Mouse (Mus musculus) thymus, postnatal 0 days (tissue): ENCODE results near the gene Kcnk5. TPM values are rescaled to one million over a fixed set of nuclear protein-coding genes. Genes with fewer than 3 reads are reported as not detected.

ENCODE experiments used
- DNase-seq: peaks from one replicate; pipeline ENCODE4 v3.0.0-alpha.2; 2015; ENCODE audit warnings: low spot score
- polyA plus RNA-seq: library from polyadenylated mRNA; unstranded; fragments of >200 nt; fragmentation: Nextera tagmentation; extraction: Ambion mirVana; gene quantifications from 2 replicates; pipeline ENCODE4 v1.2.1, GENCODE M21; 2015

Kcnk5 gene
- polyA plus RNA-seq = 7.1 and 8.2 TPM in 2 replicates

DNA sequence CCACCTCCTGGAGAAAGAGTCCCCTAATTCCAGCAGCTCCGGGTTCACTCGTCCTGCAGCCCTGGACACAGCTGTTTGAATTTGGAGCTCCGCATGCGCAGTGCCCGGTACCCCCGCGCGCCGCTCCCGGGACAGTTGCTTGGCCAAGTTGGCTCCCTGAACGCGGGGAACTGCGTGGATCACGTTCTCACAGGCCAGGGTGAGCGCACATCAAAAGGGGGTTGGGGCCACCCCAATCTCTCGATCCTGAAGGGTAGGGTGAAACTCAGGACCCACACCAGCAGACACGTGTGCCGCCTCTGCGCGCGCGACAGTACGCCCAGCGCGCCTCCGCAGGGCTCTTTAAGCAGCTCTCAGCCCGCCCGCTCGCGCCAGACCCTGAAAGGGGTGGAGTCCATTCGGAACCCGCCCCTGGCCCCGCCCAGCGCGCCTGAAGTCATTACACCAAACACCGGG, at the start of gene Kcnk5:
Kcnk5 (minus strand) TSS at position 344 of the 456 bp plus-strand sequence.
- peak; percentile 90 for DNase-seq

DNA sequence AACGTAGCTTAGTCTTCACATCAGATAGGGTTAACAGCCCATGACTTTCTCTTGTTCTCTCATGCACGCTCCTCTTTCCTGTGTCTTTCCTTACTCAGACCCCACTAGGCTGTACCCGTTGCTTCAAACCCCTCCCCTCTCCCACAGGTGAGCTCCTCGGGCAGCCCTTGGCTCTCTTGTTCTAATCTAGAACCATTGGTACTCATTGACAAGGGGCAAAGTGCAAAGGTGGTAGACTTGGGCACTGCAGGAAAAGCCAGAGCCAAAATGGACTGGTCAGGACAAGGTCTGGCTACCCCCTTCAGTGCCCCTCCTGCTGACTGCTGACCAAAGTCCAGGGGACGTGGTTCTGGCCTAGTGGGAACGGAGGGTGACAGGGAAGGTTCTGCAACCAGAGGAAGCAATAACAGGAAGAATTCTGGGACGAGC, 48.5 kb upstream of the Kcnk5 start:
- DNase-seq = no peak

DNA sequence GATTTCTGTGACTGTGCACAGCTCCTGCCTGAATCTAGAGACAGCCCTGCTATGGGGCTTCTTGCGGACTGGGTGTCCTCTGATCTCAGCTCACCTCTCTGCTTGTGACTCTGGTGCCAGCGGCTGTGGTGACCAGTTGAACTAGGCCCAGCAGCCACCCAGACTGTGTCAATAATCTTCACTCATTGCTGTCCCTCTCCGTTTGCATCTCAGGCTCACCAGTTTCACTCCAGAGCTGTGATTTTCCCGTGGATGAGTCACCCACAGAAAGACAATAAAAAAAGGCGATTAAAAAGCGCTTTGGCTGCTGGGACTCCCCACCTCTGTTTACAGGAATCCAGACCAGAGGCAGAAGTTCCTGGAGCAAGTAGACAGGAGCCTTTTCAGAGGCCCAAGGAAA, 47.8 kb upstream of the Kcnk5 start:
- DNase-seq = no peak

DNA sequence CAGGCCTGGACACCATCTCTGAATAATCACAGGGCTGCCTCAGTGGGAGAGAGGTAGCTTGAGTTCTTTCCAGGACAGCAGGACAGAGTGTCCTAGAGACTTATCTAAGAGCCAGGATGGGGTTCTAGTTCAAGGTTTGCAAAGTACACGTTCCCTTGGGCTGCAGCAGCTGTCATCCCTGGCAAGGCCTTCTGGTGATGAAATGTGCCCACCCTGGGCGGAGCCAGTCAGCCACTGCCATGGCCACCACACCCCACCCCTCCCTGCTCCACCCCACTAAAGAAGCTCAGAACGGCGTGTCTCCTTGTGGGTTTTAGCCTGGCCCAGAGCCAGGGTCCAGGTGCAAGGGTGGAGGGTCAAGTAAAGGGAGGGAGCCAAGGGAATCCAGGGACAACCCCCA, 46.7 kb upstream of the Kcnk5 start:
- DNase-seq = no peak

DNA sequence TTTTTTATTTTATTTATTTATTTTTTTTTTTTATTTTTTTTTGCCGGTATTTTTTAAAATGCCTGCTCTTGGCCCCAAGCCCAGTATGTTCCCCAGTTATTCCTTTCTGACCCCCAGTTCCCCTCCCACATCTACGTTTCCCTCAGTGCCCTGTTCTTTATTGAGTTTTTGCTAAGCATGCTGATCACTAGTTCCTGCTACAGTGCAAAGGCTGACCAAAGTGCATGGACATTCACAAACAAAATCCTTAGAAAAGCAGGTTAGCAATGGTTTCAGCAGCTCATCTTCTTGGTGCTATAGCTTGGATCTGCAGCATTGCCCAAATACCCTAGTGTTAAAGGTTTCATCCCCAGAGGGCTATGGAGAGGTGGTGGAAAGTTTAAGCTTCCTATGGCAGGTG, 45.4 kb upstream of the Kcnk5 start:
- no peak for DNase-seq

DNA sequence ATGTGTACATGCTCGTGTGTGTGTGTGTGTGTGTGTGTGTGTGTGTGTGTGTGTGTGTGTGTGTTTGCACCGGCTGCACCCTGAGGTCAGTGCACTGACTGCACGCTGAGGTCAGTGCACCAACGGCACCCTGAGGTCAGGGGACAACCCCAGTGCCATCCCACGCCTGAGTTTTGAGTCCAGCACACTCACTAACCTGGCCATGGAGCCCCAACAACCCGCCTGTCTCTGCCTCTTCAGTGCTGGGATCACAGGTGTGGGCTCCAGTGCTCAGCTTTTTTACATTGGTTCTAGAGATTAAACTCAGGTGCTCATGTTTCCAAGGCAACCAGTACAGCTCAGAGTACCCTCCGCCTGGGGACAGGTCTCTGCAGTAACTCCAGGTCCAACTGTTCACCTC, 44.9 kb upstream of the Kcnk5 start:
- no peak for DNase-seq

DNA sequence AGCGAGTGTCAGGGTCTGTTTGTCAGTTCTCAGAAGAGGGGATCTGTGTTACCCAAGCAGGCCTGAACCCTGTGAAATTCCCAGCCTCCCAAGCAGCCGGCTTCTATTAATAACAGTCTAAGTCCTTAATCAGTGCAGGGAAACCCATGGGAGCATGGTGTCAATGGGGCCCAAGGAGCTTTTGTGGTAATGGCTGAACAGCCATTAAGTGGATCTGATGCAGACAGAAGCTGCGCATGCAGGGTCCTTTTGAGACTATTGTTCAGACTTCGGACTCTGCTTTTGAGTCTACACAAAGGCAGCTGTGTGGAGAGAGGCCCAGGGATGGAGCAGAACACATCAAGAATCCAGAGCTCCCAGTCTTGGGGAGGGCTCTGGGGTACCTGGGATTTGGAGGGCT, 43.9 kb upstream of the Kcnk5 start:
- no peak for DNase-seq

DNA sequence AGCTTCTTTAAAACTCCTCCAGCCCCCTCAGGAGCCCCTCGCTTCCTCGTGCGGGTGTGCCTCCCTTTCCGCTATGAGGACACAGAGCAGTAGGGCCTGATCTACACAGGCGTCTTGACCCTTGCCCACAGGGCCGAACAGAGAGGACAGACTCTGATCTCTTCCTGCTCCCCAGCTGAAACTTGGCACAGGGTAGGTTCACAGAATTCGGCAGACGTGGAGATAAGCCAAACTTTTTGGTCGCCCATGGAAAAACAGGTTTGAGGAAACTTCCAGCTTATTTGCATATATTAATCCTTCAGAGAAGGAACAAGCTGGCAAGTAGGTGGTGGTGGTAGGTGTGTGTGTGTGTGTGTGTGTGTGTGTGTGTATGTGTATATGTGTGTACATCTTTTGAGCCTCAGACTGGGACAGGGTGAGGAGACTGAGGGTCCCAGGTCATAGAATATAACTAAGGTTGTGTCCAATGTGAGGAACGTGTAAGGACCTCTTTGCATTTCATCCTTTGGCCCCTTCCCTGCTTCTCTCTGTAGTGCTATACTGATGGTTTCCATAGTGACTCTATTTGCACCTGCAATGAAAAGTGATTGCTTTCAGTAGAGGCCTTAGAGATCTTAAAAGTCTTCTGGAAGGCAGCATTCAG, 43.1 kb upstream of the Kcnk5 start:
- no peak for DNase-seq

DNA sequence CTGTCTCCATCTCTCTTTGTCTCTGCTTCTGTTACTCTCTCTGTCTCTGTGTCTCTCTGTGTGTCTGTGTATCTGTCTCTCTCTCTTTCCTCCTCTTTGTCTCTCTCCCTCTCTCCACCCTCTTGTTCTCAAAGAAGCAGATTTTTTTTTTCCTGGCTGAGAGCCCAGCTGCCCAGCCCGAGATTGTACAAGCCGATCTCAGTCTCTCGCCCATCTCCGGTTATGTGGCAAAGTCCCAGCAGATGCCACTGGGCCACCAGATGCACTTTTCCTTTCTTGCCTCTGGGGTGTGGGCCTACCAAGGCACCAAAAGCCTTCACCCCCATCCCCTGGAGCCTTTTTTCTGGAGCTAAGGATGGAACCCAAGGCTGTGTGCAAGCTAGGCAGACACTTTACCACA, 42.6 kb upstream of the Kcnk5 start:
- DNase-seq = no peak

DNA sequence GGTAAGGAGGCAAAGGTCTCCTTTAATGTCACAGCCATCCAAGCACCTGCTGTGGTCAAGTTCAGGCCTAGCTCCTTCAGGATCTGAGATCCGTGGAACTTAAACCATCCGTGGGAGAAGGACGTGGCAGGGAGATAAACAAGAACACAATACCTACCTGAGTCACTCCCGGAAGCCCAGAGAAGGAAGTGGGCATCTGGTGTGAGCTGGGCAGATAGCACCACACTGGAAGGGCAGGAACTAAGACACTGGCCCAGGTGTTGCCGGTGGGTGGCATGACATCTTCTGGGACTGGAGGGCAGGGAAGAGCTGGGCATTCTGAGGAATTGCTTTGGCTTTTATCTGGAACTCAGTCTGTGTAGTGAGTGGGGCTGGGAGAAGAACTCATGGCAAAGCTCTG, 41.6 kb upstream of the Kcnk5 start:
- DNase-seq = no peak

DNA sequence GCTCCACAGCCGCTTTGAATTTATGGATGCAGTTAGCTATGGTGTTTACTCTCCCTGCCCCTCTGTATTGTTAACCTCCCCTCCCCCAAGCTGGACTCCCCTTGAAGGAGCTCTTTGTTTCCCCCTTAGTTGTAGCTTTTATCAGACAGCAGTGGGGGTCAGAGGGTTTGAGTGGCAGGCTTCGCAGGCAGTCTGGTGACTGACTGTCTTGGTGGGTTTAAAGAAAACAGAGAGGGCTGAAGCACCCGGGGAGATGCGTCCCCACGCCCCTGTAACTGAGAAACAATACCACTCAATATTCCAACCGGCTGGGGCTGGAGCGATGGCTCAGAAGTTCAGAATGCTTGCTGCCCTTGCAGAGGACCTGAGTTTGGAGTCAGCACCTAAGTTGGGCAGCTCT, 39.5 kb upstream of the Kcnk5 start:
- DNase-seq = no peak

DNA sequence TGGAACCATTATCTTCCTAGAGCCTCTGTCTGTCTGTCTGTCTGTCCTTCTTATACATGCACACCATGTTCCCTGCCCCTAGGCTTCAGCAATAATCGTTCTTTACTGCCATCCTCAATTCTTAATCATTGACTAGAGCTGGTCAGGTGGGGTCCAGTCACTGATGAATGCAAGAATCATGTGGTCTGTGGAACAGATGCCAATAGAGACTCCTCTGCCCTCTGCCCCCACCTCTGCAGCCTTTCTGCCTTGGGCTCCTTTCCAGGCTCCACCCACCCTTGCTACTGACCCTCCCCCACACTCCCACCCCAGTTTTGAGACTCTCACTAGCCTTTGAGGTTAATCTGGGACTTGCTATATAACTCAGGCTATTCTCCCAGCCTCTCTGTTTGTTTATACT, 38.2 kb upstream of the Kcnk5 start:
- no peak for DNase-seq

DNA sequence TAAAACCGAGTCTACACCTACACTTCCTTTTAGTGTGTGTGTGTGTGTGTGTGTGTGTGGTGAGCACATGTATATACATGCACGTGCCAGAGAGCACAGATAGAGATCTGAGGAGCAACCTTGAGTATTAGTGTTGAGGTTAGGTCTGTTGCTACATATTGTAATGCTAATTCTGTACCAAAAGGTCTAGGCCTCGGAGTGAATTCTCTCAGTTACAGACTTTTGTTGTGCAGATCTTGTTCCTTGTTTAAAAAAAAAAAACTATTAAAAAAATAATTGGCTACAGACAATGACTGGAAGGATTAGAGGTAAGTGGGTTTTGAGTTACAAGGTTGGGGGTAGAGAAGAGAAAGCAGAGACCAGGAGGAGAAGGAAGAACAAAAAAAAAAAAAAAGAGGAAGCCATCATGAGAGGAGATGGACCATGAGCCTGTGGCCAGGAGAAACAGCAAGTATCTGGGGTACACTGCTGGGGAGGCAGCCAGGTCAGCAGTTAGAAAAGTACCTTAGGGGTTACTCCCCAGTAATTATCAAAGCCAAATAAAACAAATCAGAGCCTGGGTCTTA, 35.8 kb upstream of the Kcnk5 start:
- DNase-seq = no peak

DNA sequence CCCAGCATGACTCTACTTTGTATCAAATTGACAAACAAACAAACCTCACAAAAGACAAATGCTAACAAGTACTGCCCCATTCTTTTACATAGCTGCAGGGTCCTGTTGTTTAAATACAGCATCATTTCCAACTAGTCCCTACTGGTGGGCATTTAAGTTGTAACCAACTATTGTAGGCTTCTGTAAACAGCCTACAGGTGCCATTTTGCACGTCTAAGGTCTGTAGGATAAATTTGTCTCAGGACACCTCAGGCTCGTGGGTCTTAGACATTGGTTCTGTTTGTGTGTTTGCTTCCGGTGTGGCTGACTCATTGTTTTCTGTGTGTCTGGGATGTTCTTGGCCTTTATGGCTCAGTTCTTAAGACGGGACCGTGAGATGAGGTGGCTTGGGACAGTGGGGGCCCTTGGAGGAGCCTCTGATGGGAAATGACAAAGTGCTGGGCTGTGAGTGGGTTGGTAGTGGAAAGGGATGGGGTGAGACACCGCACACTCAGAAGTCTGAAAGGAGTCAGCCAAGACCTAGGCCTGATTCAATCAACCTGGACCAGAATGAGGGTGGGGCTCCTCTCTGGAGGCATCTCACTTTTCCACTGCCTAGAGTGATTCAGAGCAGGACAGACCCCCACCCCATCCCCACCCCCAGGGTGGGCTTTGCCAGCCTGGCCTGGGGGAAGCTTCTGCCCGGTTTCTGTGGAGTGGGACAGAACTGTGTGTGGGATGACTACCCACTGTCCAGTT, 35.1 kb upstream of the Kcnk5 start:
- DNase-seq = no peak

DNA sequence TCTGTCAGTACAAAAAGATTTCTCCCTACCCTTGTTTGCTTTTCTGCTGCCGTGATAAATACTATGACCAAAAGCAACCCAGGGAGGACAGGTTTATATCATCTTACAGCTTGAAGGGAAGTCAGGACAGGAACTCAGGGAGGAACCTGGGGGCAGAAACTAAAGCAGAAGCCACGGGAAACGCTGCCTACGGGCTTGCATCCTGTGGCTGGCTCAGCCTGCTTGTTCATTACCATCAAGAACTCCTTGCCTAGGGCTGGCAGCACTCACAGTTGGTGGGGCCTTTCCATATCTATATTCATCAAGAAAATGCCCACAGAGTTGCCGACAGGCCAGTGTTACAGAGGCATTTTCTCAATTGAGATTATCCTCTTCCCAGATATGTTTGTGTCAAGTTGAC, 34.2 kb upstream of the Kcnk5 start:
- DNase-seq = peak; percentile 6

DNA sequence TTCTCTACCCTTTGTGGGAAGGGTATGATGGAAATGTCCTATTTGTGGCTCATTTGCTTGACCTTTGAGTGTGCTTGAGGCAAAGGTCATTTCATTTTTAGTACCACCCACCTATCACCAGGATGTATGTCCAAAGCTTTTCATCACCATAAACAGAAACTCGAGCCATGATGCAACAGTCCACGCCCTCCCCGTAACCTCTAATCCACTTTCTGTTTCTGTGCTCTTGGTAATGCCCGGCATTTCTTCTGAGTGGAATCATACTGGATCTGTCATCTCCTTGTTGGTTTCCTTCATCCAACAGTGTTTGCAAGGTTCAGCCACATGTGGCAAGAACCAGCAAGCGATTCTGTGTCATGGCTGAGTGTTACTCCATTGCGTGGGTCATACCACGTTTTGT, 32.5 kb upstream of the Kcnk5 start:
- no peak for DNase-seq

DNA sequence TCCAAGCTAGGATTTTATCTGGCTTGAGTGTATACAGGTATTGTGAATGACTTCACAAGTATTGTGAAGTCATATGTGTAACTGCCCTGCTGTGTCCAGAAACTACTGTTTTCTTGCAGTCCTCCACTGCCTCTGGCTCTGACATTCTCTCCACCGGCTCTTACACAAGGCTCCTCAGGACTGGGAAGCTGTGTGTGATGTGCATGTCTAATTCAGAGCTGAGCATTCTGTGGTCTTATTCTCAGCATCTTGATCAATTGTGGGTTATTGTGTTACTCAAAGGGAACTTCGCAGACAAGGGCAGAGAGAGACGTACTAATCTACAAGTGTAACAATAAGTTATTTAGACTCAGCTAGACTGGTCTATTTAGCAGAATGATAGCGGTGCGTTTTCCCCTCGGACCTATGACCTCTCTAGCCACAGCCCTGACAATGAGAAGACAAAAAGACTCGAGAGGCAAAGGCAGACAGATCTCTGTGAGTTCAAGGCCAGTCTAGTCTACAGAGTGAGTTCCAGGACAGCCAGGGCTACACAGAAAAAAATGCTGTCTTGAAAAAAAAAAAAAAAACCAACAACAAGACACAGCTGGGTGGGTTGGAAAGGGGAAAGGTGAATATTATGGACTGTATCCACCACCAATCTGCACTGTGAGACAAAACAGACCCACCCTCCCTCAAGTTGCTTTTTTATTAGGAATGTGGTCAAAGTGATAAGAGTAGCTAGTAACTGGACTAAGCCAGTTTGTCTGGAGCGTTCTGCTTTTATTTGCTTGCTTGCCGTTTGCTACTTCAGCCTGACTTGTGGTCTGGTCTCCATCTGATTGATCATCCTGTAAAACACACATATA, 30.4 kb upstream of the Kcnk5 start:
- DNase-seq = no peak

DNA sequence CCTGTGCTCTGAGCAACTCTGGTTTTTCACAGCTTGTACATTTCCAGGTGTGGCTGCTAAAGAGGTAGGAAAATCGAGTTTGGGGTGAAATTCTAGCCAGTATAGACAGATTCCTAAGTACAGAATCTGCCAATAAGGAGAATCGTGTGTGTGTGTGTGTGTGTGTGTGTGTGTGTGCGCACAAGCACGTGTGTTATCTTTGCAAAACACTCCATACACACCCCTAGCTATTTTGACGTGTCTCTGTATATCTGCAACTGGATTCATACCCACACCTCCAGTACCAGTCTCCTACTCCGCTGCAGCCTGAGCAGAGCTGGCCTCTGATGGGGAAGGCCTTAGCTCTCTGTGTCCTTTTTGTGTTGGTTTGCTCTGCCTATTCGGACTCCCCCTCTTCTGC, 28.3 kb upstream of the Kcnk5 start:
- no peak for DNase-seq

DNA sequence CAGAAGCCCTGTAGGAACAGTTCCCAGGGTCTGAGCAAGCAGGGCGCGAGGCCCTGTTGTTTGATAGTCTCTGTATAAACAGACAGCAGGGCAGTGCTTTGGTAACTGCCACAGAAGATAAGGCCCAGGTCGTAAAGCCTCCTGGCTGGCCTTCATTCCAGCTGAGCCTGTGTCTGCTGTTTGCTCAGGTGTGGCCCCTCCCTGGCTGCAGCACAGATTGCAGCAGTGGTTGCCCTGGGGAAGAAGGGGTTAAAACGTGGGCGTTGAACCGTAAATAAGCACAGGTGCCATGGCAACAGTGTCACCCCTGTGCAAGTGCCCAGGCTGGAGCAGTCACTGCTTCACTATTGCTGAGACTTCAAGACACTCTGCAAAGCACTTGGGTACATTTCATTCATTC, 26.8 kb upstream of the Kcnk5 start:
- DNase-seq = no peak

DNA sequence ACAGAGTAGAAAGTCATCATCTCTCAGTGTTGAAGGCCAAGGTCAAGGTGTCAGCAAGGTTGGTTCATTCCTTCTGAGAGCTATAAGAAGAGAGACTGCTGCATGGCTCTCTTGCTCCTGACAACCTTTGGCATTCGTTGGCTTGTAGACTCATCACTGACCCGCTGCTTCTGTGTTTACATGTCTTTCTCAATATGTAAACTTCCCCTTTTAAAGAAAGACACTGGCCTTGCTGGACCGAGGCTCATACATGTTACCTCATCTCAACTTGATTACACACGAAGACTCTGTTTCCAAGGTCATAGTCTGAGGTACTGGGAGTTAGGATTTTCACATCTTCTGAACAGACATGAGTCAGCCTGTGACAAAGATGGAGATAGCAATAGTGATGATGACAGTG, 24.1 kb upstream of the Kcnk5 start:
- no peak for DNase-seq

DNA sequence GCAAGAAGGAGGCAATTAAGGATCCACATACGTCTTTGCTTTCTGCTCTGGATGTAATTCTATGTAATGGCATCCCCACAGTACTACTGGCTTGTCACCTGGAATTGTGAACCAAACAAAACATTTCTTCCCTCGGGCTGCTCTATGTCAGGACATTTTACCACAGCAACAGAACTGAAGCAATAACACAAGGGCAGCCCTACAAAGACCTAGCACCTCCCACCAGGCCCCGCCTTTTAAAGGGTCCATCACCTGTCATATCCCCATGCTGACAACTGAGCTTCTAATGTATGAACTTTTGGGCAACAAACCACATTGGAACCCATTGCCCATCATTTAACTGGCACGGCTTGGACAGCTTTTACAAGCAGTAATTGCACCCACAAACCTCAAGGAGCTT, 21.7 kb upstream of the Kcnk5 start:
- peak; percentile 52 for DNase-seq

DNA sequence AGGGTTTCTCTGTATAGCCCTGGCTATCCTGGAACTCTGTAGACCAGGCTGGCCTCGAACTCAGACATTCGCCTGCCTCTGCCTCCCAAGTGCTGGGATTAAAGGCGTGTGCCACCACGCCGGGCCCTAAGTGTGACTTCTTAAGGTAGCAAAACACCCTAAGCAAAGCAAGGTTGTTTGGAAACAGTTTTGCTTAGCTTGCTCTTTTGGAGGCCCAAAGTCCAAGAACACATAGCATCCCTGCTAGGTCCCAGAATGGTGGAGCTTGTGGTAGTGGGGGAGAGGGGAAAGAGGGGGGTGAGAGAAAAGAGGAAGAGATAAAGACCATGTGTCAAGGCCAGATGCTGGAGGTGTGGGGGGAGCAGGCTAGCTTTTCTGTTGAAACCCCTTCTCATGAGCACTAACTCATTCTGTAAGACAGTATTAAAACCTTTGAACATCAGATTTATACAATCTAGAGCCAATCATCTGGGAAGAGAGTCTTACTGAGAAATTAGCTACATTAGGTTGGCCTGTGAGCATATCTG, 21.1 kb upstream of the Kcnk5 start:
- no peak for DNase-seq
